Mouse (Mus musculus) heart, embryonic 14.5 days (tissue): ENCODE data around the gene Atl3. TPM values are rescaled to one million over a fixed set of nuclear protein-coding genes. Genes with fewer than 3 reads are reported as not detected.
A peak's percentile ranks its signal among the peaks of the same experiment; 100 is the strongest.

Source experiments
- ATAC-seq: fragments of 200-750 bp; cut with Nextera tagmentation; 2 replicates; pipeline ENCODE4 v1.8.0; 2017; ENCODE audit warnings: low read depth, moderate TSS enrichment; ENCODE audit not compliant: insufficient number of reproducible peaks, insufficient read depth, low FRiP score
- H3K27ac ChIP-seq, 2 experiments: fragments of 200-500 bp in 1 of 2; fragments of 300-500 bp in 1 of 2; sonication (generic) in 1 of 2; replicated peaks in 1 of 2; 2 replicates each; pipeline ENCODE4 v1.5.1; 2012 to 2014; ENCODE audit warnings: low read depth in 2 of 2, low read length in 2 of 2, control low read depth in 1 of 2, mild to moderate bottlenecking in 1 of 2, mixed read lengths in 1 of 2; ENCODE audit not compliant: control insufficient read depth in 1 of 2, insufficient read depth in 1 of 2
- H3K27me3 ChIP-seq: fragments of 300-500 bp; sonication (generic); 2 replicates; pipeline ENCODE4 v1.6.1; 2014; ENCODE audit warnings: mild to moderate bottlenecking, low read length, control low read depth; ENCODE audit not compliant: control insufficient read depth, insufficient read depth
- H3K36me3 ChIP-seq: fragments of 300-500 bp; sonication (generic); 2 replicates; pipeline ENCODE4 v1.6.1; 2014; ENCODE audit warnings: mild to moderate bottlenecking, control low read depth, low read length, mixed read lengths; ENCODE audit not compliant: control insufficient read depth, insufficient read depth
- H3K4me1 ChIP-seq, 2 experiments: fragments of 200-500 bp in 1 of 2; fragments of 300-500 bp in 1 of 2; sonication (generic) in 1 of 2; 2 replicates each; pipeline ENCODE4 v1.6.1; 2012 to 2014; ENCODE audit warnings: low read length in 2 of 2, control low read depth in 1 of 2, mixed read lengths in 1 of 2; ENCODE audit not compliant: control insufficient read depth in 2 of 2, insufficient read depth in 2 of 2
- H3K4me2 ChIP-seq: fragments of 300-500 bp; sonication (generic); 2 replicates; pipeline ENCODE4 v1.6.1; 2014; ENCODE audit warnings: mild to moderate bottlenecking, low read length
- H3K4me3 ChIP-seq, 2 experiments: fragments of 200-500 bp in 1 of 2; fragments of 300-500 bp in 1 of 2; sonication (generic) in 1 of 2; 2 replicates each; pipeline ENCODE4 v1.5.1; 2012 to 2014; ENCODE audit warnings: low read length in 2 of 2, mild to moderate bottlenecking in 2 of 2, control low read depth in 1 of 2, low read depth in 1 of 2, moderate library complexity in 1 of 2; ENCODE audit not compliant: control insufficient read depth in 1 of 2, insufficient read depth in 1 of 2
- H3K9ac ChIP-seq: fragments of 300-500 bp; sonication (generic); 2 replicates; pipeline ENCODE4 v1.6.1; 2014; ENCODE audit warnings: mild to moderate bottlenecking, low read length
- H3K9me3 ChIP-seq: fragments of 300-500 bp; sonication (generic); 2 replicates; pipeline ENCODE4 v1.6.1; 2016; ENCODE audit warnings: low read length, control low read depth; ENCODE audit not compliant: control insufficient read depth
- WGBS: fragments of 180-500 bp; shearing (Covaris S2); extraction: QIAGEN DNeasy Blood & Tissue Kit; methylation state at CpG from one replicate; pipeline ENCODE4 v1.1.7; 2014; 5-methylcytosine and 5-hydroxymethylcytosine counted together
- polyA plus RNA-seq: library from polyadenylated mRNA; unstranded; fragments of >200 nt; fragmentation: Nextera tagmentation; extraction: Ambion mirVana; gene quantifications from 2 replicates; pipeline ENCODE4 v1.2.1, GENCODE M21; 2014

Gene Atl3
- polyA plus RNA-seq, 1 experiment from 2014 or later, result 12.1 TPM

DNA sequence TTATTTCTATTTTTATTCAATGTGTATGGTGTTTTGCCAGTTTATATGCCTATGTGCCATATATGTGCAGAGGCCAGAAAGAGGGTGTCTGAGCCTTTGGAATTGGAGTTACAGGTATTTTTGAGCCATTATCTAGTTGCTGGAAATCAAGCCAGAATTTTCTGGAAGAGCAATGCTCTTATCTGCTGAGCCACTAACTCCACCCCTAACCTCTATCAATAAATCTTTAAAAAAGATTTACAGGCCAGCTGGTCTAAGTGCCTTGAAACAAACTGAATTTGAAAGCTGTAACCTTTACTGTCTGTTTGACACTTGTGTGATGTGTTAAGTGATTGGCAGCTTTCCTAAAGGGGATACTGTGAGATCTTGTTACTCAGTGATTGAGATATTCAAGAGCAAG is 29.9 kb downstream of the Atl3 start:
- Histone ChIP-seq H3K36me3 (peaks cover 73% of the 10 kb centered on the region), H3K27ac (no peak overlapping the region)

GRCm38 (mm10) chr19:7524879-7525278 is 31.0 kb downstream of the Atl3 start:
- H3K4me2 ChIP-seq, result no peak overlapping the region
- no peaks in the 10 kb centered on the region for H3K4me1 ChIP-seq
- no peaks in the 10 kb centered on the region for H3K27me3 ChIP-seq
- WGBS, result 77% methylated on average over 3 of the region's 3 CpGs
- peaks cover 82% of the 10 kb centered on the region for H3K36me3 ChIP-seq
- H3K9ac ChIP-seq, result no peak overlapping the region
- no peak overlapping the region for H3K4me3 ChIP-seq
- no peak overlapping the region for H3K27ac ChIP-seq
- ATAC-seq, result no peak
- H3K9me3 ChIP-seq, result 0 out of 2 replicates have a peak, but pooled peaks cover 5% of the 10 kb centered on the region

More for the DNA sequence above, 29.9 kb downstream of the Atl3 start:
- no peaks in the 10 kb centered on the region for H3K4me1 ChIP-seq
- H3K4me3 ChIP-seq, result no peak overlapping the region
- ATAC-seq, result no peak
- 0 out of 2 replicates have a peak, but pooled peaks cover 5% of the 10 kb centered on the region for H3K9me3 ChIP-seq
- no peak overlapping the region for H3K9ac ChIP-seq
- H3K4me2 ChIP-seq, result no peak overlapping the region
- H3K27me3 ChIP-seq, result no peaks in the 10 kb centered on the region

DNA sequence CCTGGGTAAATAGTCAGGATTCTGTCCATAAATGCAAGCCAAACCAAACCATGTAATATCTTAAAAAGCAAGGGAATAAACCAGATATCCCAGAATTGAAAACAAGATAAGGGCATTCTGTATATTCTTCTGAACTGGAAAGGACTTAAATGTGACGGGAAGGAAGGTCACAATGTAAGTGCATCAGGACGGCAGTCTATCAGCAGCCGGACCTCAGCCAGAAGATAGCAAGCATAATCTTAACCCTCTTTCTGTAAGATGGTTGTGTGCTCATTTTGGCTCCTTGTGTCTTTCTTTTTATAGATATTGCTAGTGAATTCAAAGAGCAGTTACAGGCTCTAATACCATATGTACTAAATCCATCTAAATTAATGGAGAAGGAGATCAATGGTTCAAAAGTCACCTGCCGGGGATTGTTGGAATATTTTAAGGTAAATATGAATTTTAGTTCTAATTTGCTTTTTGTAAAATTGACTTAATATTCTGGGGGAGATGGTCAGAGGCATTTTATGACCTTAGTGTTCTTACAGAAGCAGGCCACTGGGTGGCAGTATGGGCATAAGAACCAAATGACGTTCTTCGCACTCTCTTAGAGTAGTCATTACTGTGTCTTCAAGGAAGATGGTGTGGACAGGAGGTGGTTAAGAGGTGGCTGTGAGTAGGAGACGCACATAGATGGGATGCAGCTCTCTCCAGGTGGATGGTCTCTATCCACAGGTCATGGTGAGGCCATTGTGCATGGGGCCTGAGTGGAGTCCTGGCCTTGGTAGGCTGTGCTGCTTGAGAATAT is 35.0 kb downstream of the Atl3 start:
- H3K27me3 ChIP-seq, result no peaks in the 10 kb centered on the region
- no peak overlapping the region for H3K4me3 ChIP-seq
- no peaks in the 10 kb centered on the region for H3K4me1 ChIP-seq
- peaks cover 83% of the 10 kb centered on the region for H3K36me3 ChIP-seq
- H3K9ac ChIP-seq, result no peak overlapping the region
- no peak overlapping the region for H3K27ac ChIP-seq
- no peak overlapping the region for H3K4me2 ChIP-seq
- H3K9me3 ChIP-seq, result no peaks in the 10 kb centered on the region
- no peak for ATAC-seq
- 42% methylated on average over 7 of the region's 7 CpGs for WGBS

- no peak overlapping the region for H3K4me3 ChIP-seq
- no peaks in the 10 kb centered on the region for H3K27me3 ChIP-seq
- no peaks in the 10 kb centered on the region for H3K4me1 ChIP-seq
- H3K36me3 ChIP-seq, result peaks cover 81% of the 10 kb centered on the region
- H3K9me3 ChIP-seq, result no peaks in the 10 kb centered on the region
- no peak overlapping the region for H3K9ac ChIP-seq
- WGBS, result 90% methylated on average over 5 of the region's 5 CpGs
- H3K4me2 ChIP-seq, result no peak overlapping the region
- no peak overlapping the region for H3K27ac ChIP-seq
- ATAC-seq, result no peak
These were observed 38.1 kb downstream of the Atl3 start for GRCm38 (mm10) chr19:7531906-7532305.

DNA sequence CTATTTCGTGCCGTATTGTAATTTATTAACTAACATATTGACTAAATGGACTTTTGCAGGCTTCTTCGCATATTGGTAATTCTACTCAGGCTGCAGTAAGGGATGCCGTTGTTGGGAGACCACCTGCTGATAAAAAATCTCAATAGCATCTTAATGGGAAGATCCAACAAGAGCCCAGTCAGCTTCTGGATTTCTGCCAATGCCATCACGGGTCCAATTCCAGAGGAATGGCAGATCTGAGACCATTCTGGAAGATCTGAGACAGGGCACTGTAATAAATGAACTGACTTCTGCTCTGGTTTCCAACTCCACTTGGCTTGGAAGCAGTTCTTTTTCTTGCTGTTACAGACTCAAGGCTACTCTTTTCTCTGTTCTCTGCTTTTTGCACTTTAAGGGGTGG is 40.1 kb downstream of the Atl3 start:
- ATAC-seq, result no peak
- no peak overlapping the region for H3K4me2 ChIP-seq
- no peaks in the 10 kb centered on the region for H3K9me3 ChIP-seq
- 85% methylated on average over 5 of the region's 5 CpGs for WGBS
- H3K4me3 ChIP-seq, result no peak overlapping the region
- no peaks in the 10 kb centered on the region for H3K4me1 ChIP-seq
- H3K27ac ChIP-seq, result no peak overlapping the region
- no peaks in the 10 kb centered on the region for H3K27me3 ChIP-seq
- no peak overlapping the region for H3K9ac ChIP-seq
- peaks cover 68% of the 10 kb centered on the region for H3K36me3 ChIP-seq

DNA sequence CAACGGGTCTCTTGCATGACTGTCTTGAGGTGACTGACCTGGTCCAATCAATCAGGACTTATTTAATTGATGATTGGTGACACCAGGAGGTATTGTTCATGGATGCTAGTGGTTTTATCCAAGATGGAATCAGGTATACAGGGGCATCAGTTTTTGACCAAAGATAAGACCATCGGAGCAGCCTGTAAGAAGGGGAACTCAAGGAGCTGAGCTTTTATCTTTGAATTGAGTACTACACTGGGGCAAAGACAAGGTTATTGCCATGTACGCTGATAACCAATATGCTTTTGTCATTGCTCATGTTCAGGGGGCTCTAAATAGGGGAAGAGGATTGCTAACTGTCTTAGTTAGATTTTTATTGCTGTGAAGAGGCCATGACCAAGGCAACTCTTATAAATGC is 55.1 kb downstream of the Atl3 start:
- no peak overlapping the region for H3K9ac ChIP-seq
- no peak overlapping the region for H3K4me2 ChIP-seq
- H3K4me3 ChIP-seq, result no peak overlapping the region
- peaks cover 9 to 24% of the 10 kb centered on the region in 2 experiments for H3K4me1 ChIP-seq
- no peaks in the 10 kb centered on the region for H3K27me3 ChIP-seq
- H3K36me3 ChIP-seq, result no peaks in the 10 kb centered on the region
- ATAC-seq, result no peak
- no peak overlapping the region for H3K27ac ChIP-seq
- H3K9me3 ChIP-seq, result 0 out of 2 replicates have a peak, but pooled peaks cover 1% of the 10 kb centered on the region
- 84% methylated on average over 3 of the region's 3 CpGs for WGBS

GRCm38 (mm10) chr19:7551550-7552300 is 57.9 kb downstream of the Atl3 start:
- no peak overlapping the region for H3K4me2 ChIP-seq
- 33% methylated on average over 4 of the region's 4 CpGs for WGBS
- H3K27ac ChIP-seq, result peak overlapping the region; percentile 79 to 81
- H3K36me3 ChIP-seq, result no peaks in the 10 kb centered on the region
- no peak overlapping the region for H3K9ac ChIP-seq
- ATAC-seq, result peak; percentile 57; the same call in 1 of the 2 replicates
- peaks cover 9 to 24% of the 10 kb centered on the region in 2 experiments for H3K4me1 ChIP-seq
- no peaks in the 10 kb centered on the region for H3K27me3 ChIP-seq
- no peak overlapping the region for H3K4me3 ChIP-seq
- no peaks in the 10 kb centered on the region for H3K9me3 ChIP-seq
